Comparison of ENCODE assay signal across 9 mouse cellular contexts in genomic region chr3:87157297-87157696, GRCm38 (mm10). TPM values are rescaled to one million over a fixed set of nuclear protein-coding genes. Genes with fewer than 3 reads are reported as not detected.
A peak's percentile ranks its signal among the peaks of the same experiment; 100 is the strongest.
DNase-seq lines count a peak whose midpoint lies in the region; ATAC-seq and TF ChIP-seq lines count a peak whose summit lies in the region.
"Had no signal": no experiment of that assay in that cellular context is flagged by ENCODE, and none has a peak within 500 bp of the region (broad histone marks: within the 10 kb centered on the region; RNA-seq: fewer than 3 reads in every experiment).

No protein-coding gene starts in this region.

- peak overlapping the region; percentile 40 for H3K4me2 ChIP-seq in kidney, embryonic 15.5 days
- peak overlapping the region; percentile 44 for H3K4me2 ChIP-seq in embryonic facial prominence, embryonic 14.5 days (ENCODE audit: low read depth, low read length)
- peak overlapping the region; percentile 37 for H3K4me2 ChIP-seq in intestine, embryonic 14.5 days (ENCODE audit: low read length)
- peak overlapping the region; percentile 83 for H3K4me2 ChIP-seq in myocyte (ENCODE audit: low read depth)

- H3K9me3 ChIP-seq in kidney, embryonic 15.5 days (replicated peaks) = no peaks in the 10 kb centered on the region
- no peaks in the 10 kb centered on the region for H3K9me3 ChIP-seq in embryonic facial prominence, embryonic 14.5 days (ENCODE audit: control insufficient read depth, low read length)
- H3K9me3 ChIP-seq in intestine, embryonic 14.5 days (ENCODE audit: control insufficient read depth, low read length) = no peaks in the 10 kb centered on the region

- H3K79me2 ChIP-seq in myocyte (ENCODE audit: control insufficient read depth, insufficient read depth) = peaks cover 87% of the 10 kb centered on the region

- peak overlapping the region; percentile 90 for H3K27ac ChIP-seq in kidney, embryonic 15.5 days
- peak overlapping the region; percentile 90 for H3K27ac ChIP-seq in embryonic facial prominence, embryonic 14.5 days (replicated peaks; ENCODE audit: low read depth, low read length)
- peak overlapping the region; percentile 89 for H3K27ac ChIP-seq in intestine, embryonic 14.5 days (ENCODE audit: low read depth)

- no peak for DNase-seq in kidney, adult 11 months
- DNase-seq in embryonic facial prominence, embryonic 14.5 days (ENCODE audit: low spot score) = no peak
- DNase-seq in intestine, embryonic 14.5 days (ENCODE audit: low spot score) = no peak
- no peak for DNase-seq in layer of hippocampus, postnatal 14 days (ENCODE audit: low spot score in 2 of 2)
- no peak for DNase-seq in gastrocnemius, postnatal 10 days
- DNase-seq: cerebellum, adult 11 months had no signal

- TF ChIP-seq POLR2A in myocyte (IDR thresholded peaks at IDR 0.05; ENCODE audit: insufficient read length, low read depth) = no peak

- no peak overlapping the region for H3K4me3 ChIP-seq in kidney, embryonic 15.5 days (replicated peaks)
- peak overlapping the region; percentile 2; the same call in 1 of the 2 replicates for H3K4me3 ChIP-seq in embryonic facial prominence, embryonic 14.5 days (ENCODE audit: low read depth, low read length)
- no peak overlapping the region for H3K4me3 ChIP-seq in intestine, embryonic 14.5 days (ENCODE audit: low read depth, low read length)
- H3K4me3 ChIP-seq in myocyte = no peak overlapping the region

- no peak for ATAC-seq in kidney, embryonic 15.5 days (replicated peaks; ENCODE audit: low FRiP score)
- ATAC-seq in embryonic facial prominence, embryonic 14.5 days (ENCODE audit: low read depth) = no peak
- ATAC-seq in intestine, embryonic 14.5 days (replicated peaks; ENCODE audit: low FRiP score, low TSS enrichment, low read depth) = 0 out of 2 replicates have a peak, but pooled peaks have one; percentile 29

- 64% methylated on average over 6 of the region's 6 CpGs for WGBS in kidney, embryonic 15.5 days
- WGBS in embryonic facial prominence, embryonic 14.5 days = 34% methylated on average over 6 of the region's 6 CpGs
- 47% methylated on average over 6 of the region's 6 CpGs for WGBS in intestine, embryonic 14.5 days

- no peak overlapping the region for H3K9ac ChIP-seq in kidney, embryonic 15.5 days
- peak overlapping the region; percentile 41 for H3K9ac ChIP-seq in embryonic facial prominence, embryonic 14.5 days (ENCODE audit: low read depth, low read length)
- H3K9ac ChIP-seq in intestine, embryonic 14.5 days (ENCODE audit: low read length) = no peak overlapping the region

- H3K36me3 ChIP-seq in kidney, embryonic 15.5 days = peaks cover under 1% of the 10 kb centered on the region; the same call in 1 of the 2 replicates
- 0 out of 2 replicates have a peak, but pooled peaks cover 8% of the 10 kb centered on the region for H3K36me3 ChIP-seq in embryonic facial prominence, embryonic 14.5 days (ENCODE audit: control insufficient read depth, insufficient read depth, low read length)
- peaks cover 2% of the 10 kb centered on the region; the same call in 1 of the 2 replicates for H3K36me3 ChIP-seq in intestine, embryonic 14.5 days (ENCODE audit: control insufficient read depth, insufficient read depth, low read length)
- peaks cover 7% of the 10 kb centered on the region for H3K36me3 ChIP-seq in myocyte (ENCODE audit: control insufficient read depth, insufficient read depth)

- H3ac ChIP-seq in myocyte (ENCODE audit: control insufficient read depth, insufficient read length) = no peak overlapping the region

- H3K27me3 ChIP-seq in kidney, embryonic 15.5 days = no peaks in the 10 kb centered on the region
- H3K27me3 ChIP-seq in embryonic facial prominence, embryonic 14.5 days (replicated peaks; ENCODE audit: control insufficient read depth, insufficient read depth, low read length) = no peaks in the 10 kb centered on the region
- no peaks in the 10 kb centered on the region for H3K27me3 ChIP-seq in intestine, embryonic 14.5 days (replicated peaks; ENCODE audit: control insufficient read depth, insufficient read depth, low read length)
- no peaks in the 10 kb centered on the region for H3K27me3 ChIP-seq in myocyte (ENCODE audit: control insufficient read depth, insufficient read depth, insufficient read length)

- peaks cover 87% of the 10 kb centered on the region for H3K4me1 ChIP-seq in kidney, embryonic 15.5 days
- peaks cover 81% of the 10 kb centered on the region for H3K4me1 ChIP-seq in embryonic facial prominence, embryonic 14.5 days (ENCODE audit: control insufficient read depth, insufficient read depth, low read length)
- peaks cover 63% of the 10 kb centered on the region for H3K4me1 ChIP-seq in intestine, embryonic 14.5 days (replicated peaks; ENCODE audit: control insufficient read depth, insufficient read depth, low read length)

TF ChIP-seq in myocyte, 11 proteins besides CTCF, POLR2A, EP300 and RAD21:
- TF ChIP-seq REST (IDR thresholded peaks at IDR 0.05; ENCODE audit: insufficient read depth, insufficient read length) (no peak), MYOG (IDR thresholded peaks at IDR 0.05; ENCODE audit: control insufficient read depth in 1 of 3, insufficient read depth in 1 of 3, insufficient read length in 2 of 3, low read depth in 2 of 3) (no peak), E2F4 (IDR thresholded peaks at IDR 0.05; ENCODE audit: insufficient read depth) (no peak), MAX (IDR thresholded peaks at IDR 0.05; ENCODE audit: low read depth) (no peak), POLR2AphosphoS2 (IDR thresholded peaks at IDR 0.05; ENCODE audit: insufficient read length, low read depth) (no peak), TCF12 (IDR thresholded peaks at IDR 0.05; ENCODE audit: insufficient read depth, poor library complexity, severe bottlenecking) (no peak), SRF (IDR thresholded peaks at IDR 0.05; ENCODE audit: control insufficient read depth, insufficient read length, low read depth) (no peak), USF1 (IDR thresholded peaks at IDR 0.05; ENCODE audit: low read depth) (no peak), TCF3 (IDR thresholded peaks at IDR 0.05; ENCODE audit: insufficient read length, low read depth) (no peak), MYOD1 (IDR thresholded peaks at IDR 0.05; ENCODE audit: control insufficient read depth in 1 of 3, insufficient read length in 2 of 3, low read depth in 2 of 3) (no peak), CEBPB (IDR thresholded peaks at IDR 0.05; ENCODE audit: insufficient read depth, poor library complexity, severe bottlenecking) (no peak)

RNA-seq across cellular contexts. Expression of gene Kirrel, which starts 17.2 kb away (rescaled TPM):
- polyA plus RNA-seq in kidney, embryonic 15.5 days (2015; fragmentation: Nextera tagmentation; extraction: Ambion mirVana) = 17.2 and 18.5 TPM in 2 replicates
- polyA plus RNA-seq in embryonic facial prominence, embryonic 14.5 days (2014; fragmentation: Nextera tagmentation; extraction: Ambion mirVana) = 12.8 and 14.1 TPM in 2 replicates
- polyA plus RNA-seq in intestine, embryonic 14.5 days (2014; fragmentation: Nextera tagmentation; extraction: Ambion mirVana) = 10.1 and 10.8 TPM in 2 replicates
- polyA plus RNA-seq in myocyte (2012; fragmentation: generic; extraction: Trizol) = 20.7 TPM
- total RNA-seq in layer of hippocampus, postnatal 14 days (2021) = 1 to 10 TPM; 4.7 to 4.8 TPM
- total RNA-seq in gastrocnemius, postnatal 10 days (2021) = 10 to 100 TPM; 13.7 to 19.0 TPM
- total RNA-seq: monocyte, adult 5-6 weeks had no signal
